Mouse (Mus musculus): ENCODE results near the gene Nrbp1. TPM values are rescaled to one million over a fixed set of nuclear protein-coding genes. Genes with fewer than 3 reads are reported as not detected.
A peak's percentile ranks its signal among the peaks of the same experiment; 100 is the strongest.

The Nrbp1 gene
- polyA plus RNA-seq, 1 experiment: 148 TPM

DNA sequence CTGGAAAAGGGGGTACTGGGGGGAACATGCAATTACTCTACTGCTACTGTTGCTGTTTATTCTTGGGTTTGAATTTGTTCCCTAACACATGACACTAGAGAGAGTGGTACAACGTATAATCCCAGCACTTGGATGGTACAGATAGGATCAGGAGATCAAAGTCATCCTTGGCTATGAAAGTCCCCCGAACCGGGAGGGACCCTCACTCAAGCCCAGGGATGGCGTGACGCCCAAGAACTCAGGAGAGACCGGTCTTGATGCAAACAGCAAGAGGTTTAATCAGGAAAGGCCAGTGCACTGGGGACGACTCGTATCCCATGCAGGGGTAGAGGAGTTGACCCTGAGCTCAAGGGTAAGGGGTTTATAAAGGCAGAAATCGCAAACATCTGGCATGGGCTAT, 18.0 kb upstream of the Nrbp1 start:
- no peak for DNase-seq (ENCODE audit: low read depth in 1 of 2, low spot score in 2 of 2)
- Histone ChIP-seq H3K27me3 (ENCODE audit: control insufficient read depth, insufficient read depth, low read length) (no peaks in the 10 kb centered on the region), H3K4me3 (ENCODE audit: extremely low read depth, insufficient read depth, insufficient read length) (no peak overlapping the region), H3K36me3 (ENCODE audit: control insufficient read depth, insufficient read depth, low read length) (no peaks in the 10 kb centered on the region), H3K27ac (ENCODE audit: insufficient read depth, low read length) (no peak overlapping the region), H3K4me1 (ENCODE audit: control insufficient read depth, insufficient read depth, insufficient read length) (peaks cover 5% of the 10 kb centered on the region; the same call in 1 of the 2 replicates)
- 93% methylated on average over 9 of the region's 9 CpGs for WGBS
- TF ChIP-seq CTCF (IDR thresholded peaks at IDR 0.05; ENCODE audit: extremely low read depth, insufficient read depth, insufficient read length, insufficient replicate concordance): no peak
- no peak for TF ChIP-seq POLR2A (IDR thresholded peaks at IDR 0.05; ENCODE audit: low read depth, low read length)

DNA sequence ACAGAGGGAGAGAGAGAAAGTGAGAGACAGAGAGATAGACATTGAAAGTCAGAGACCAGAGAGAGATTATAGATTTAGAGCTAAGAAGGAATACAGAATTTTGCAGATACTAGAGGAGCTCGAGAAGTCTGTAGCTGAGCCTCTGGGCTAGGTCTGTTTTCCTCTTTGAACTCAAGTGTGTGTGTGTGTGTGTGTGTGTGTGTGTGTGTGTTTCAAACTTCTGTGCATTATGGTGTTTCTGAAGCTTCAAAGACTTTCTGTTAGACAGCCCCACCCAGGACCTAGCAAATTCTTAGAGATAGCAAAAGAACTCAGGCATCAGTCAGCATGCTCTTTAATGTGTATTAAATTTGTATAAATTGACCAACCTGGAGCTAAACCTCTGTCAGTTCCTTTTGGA, 14.0 kb upstream of the Nrbp1 start:
- H3K27me3 ChIP-seq (ENCODE audit: control insufficient read depth, insufficient read depth, low read length): no peaks in the 10 kb centered on the region
- H3K36me3 ChIP-seq (ENCODE audit: control insufficient read depth, insufficient read depth, low read length): no peaks in the 10 kb centered on the region
- WGBS: 58% methylated on average over 1 of the region's 1 CpGs
- no peak overlapping the region for H3K4me3 ChIP-seq (ENCODE audit: extremely low read depth, insufficient read depth, insufficient read length)
- no peak overlapping the region; the same call in 1 of the 2 replicates for H3K27ac ChIP-seq (ENCODE audit: insufficient read depth, low read length)
- H3K4me1 ChIP-seq (ENCODE audit: control insufficient read depth, insufficient read depth, insufficient read length): no peaks in the 10 kb centered on the region; the same call in 1 of the 2 replicates
- TF ChIP-seq POLR2A (IDR thresholded peaks at IDR 0.05; ENCODE audit: low read depth, low read length) (no peak), CTCF (IDR thresholded peaks at IDR 0.05; ENCODE audit: extremely low read depth, insufficient read depth, insufficient read length, insufficient replicate concordance) (no peak)
- no peak for DNase-seq (ENCODE audit: low read depth in 1 of 2, low spot score in 2 of 2)

DNA sequence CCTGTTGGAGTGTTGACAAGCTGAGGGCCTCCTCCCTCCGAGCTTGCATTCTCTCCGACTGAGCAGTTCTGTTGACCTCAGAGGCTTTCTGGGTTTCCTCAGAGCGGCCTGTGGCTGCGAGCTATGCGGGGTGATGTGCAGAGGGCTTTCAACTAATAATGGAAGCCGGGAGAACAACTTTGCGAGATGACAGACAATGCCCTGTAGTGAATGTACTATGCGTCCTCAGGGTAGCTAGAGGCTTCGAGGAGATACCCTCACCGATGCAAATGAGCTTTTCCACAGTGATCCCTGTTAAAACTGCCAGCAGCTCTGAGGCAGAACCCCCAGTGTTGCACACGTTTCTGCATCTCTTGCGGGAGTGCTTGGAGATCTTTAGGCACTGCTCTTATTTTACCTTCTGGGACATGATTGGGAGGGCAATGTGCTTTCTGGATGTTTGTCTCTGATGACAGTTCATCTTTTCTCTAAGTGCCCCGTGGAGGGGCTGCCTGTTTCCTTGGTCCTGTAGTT, 914 bp downstream of the Nrbp1 start:
- no peak for DNase-seq (ENCODE audit: low read depth in 1 of 2, low spot score in 2 of 2)
- under 1% methylated on average over 13 of the region's 13 CpGs for WGBS
- peaks cover 19% of the 10 kb centered on the region for H3K36me3 ChIP-seq (ENCODE audit: control insufficient read depth, insufficient read depth, low read length)

DNA sequence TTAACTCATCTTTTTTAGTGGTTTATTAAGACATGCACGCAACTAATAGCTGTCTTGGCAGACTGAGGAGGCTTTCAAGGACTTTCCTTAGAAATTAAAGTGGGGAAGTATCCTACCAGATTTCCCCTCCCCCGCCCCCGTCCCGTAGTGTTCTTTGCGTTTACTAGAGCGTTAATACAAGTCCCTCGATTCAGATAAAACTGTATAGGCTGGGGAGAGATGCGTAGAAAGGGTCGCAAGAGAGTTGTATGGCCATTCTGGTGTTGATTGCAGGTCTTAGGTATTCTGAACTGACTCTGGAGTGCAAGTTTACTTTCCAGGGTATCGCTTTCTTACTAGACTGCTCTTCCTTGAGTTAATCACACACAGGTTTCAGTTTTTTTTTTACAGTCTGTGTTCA, 1.5 kb downstream of the Nrbp1 start:
- Histone ChIP-seq H3K27me3 (ENCODE audit: control insufficient read depth, insufficient read depth, low read length) (no peaks in the 10 kb centered on the region), H3K4me3 (ENCODE audit: extremely low read depth, insufficient read depth, insufficient read length) (peak overlapping the region; percentile 88; the same call in 1 of the 2 replicates), H3K4me1 (ENCODE audit: control insufficient read depth, insufficient read depth, insufficient read length) (0 out of 2 replicates have a peak, but pooled peaks cover 2% of the 10 kb centered on the region), H3K27ac (ENCODE audit: insufficient read depth, low read length) (no peak overlapping the region), H3K36me3 (ENCODE audit: control insufficient read depth, insufficient read depth, low read length) (peaks cover 24% of the 10 kb centered on the region)
- no peak for TF ChIP-seq POLR2A (IDR thresholded peaks at IDR 0.05; ENCODE audit: low read depth, low read length)
- no peak for TF ChIP-seq CTCF (IDR thresholded peaks at IDR 0.05; ENCODE audit: extremely low read depth, insufficient read depth, insufficient read length, insufficient replicate concordance)
- no peak for DNase-seq (ENCODE audit: low read depth in 1 of 2, low spot score in 2 of 2)
- 24% methylated on average over 10 of the region's 10 CpGs for WGBS

More for the DNA sequence above, 914 bp downstream of the Nrbp1 start:
- 0 out of 2 replicates have a peak, but pooled peaks cover 2% of the 10 kb centered on the region for H3K4me1 ChIP-seq (ENCODE audit: control insufficient read depth, insufficient read depth, insufficient read length)
- H3K4me3 ChIP-seq (ENCODE audit: extremely low read depth, insufficient read depth, insufficient read length): peak overlapping the region; percentile 88
- TF ChIP-seq CTCF (IDR thresholded peaks at IDR 0.05; ENCODE audit: extremely low read depth, insufficient read depth, insufficient read length, insufficient replicate concordance): no peak
- TF ChIP-seq POLR2A (IDR thresholded peaks at IDR 0.05; ENCODE audit: low read depth, low read length): no peak
- peak overlapping the region; percentile 54 for H3K27ac ChIP-seq (ENCODE audit: insufficient read depth, low read length)
- no peaks in the 10 kb centered on the region for H3K27me3 ChIP-seq (ENCODE audit: control insufficient read depth, insufficient read depth, low read length)

DNA sequence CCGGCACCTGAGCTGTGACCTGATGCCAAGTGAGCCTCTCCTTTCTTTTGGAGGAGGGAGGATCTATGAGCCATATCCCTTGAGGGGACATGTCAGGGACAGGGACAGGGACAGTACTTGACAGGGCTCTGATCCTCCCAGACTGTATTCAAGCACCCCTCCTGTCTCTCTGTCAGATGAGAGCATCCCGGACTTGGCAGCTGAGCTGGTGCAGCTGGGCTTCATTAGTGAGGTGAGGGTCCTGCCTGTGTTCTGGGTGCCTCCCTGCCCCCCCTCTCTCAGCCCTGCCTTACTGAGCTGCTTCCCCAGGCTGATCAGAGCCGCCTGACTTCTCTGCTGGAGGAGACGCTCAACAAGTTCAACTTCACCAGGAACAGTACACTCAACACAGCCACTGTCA, 10.1 kb downstream of the Nrbp1 start:
- 92% methylated on average over 4 of the region's 4 CpGs for WGBS
- no peaks in the 10 kb centered on the region for H3K27me3 ChIP-seq (ENCODE audit: control insufficient read depth, insufficient read depth, low read length)
- TF ChIP-seq POLR2A (IDR thresholded peaks at IDR 0.05; ENCODE audit: low read depth, low read length) (no peak), CTCF (IDR thresholded peaks at IDR 0.05; ENCODE audit: extremely low read depth, insufficient read depth, insufficient read length, insufficient replicate concordance) (no peak)
- peaks cover 59% of the 10 kb centered on the region for H3K36me3 ChIP-seq (ENCODE audit: control insufficient read depth, insufficient read depth, low read length)
- H3K4me3 ChIP-seq (ENCODE audit: extremely low read depth, insufficient read depth, insufficient read length): no peak overlapping the region
- H3K27ac ChIP-seq (ENCODE audit: insufficient read depth, low read length): no peak overlapping the region
- peaks cover 3% of the 10 kb centered on the region; the same call in 1 of the 2 replicates for H3K4me1 ChIP-seq (ENCODE audit: control insufficient read depth, insufficient read depth, insufficient read length)
- DNase-seq (ENCODE audit: low read depth in 1 of 2, low spot score in 2 of 2): no peak

DNA sequence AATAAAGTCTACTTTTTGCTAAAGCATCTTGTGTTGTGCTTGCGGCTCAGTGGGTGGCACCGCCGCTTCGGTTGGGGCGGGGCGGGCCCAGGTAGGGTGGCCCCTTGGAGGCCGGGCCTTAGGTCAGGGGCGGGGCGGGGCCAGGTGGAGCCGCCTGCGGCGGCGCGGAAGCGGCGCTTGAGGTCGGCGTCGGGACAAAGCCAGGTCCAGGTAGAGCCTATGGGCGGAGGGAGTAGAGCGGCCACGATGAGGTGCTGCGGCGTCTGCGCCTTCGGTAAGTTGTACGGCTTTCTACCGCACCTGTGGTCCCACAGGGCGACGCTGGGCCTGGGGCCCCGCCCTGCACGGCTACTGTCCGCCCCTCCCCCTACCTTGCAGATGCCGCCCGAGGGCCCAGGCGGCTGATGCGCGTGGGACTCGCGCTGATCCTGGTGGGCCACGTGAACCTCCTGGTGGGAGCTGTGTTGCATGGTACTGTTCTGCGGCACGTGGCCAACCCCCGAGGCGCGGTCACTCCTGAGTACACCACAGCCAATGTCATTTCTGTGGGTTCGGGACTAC, 11.0 kb downstream of the Nrbp1 start, which contains the start of gene Krtcap3:
TSS of gene Krtcap3 (plus strand) at position 151 of the 561 bp plus-strand sequence.
- Histone ChIP-seq H3K27ac (ENCODE audit: insufficient read depth, low read length) (no peak within 1 kb of the TSS), H3K4me3 (ENCODE audit: extremely low read depth, insufficient read depth, insufficient read length) (peak within 1 kb of the TSS; percentile 58; the same call in 1 of the 2 replicates), H3K27me3 (ENCODE audit: control insufficient read depth, insufficient read depth, low read length) (no peaks in the 10 kb centered on the region), H3K36me3 (ENCODE audit: control insufficient read depth, insufficient read depth, low read length) (peaks cover 54% of the 10 kb centered on the region), H3K4me1 (ENCODE audit: control insufficient read depth, insufficient read depth, insufficient read length) (peaks cover 3% of the 10 kb centered on the region; the same call in 1 of the 2 replicates)
- peak in 1 of 2 experiments; percentile 9 for DNase-seq (ENCODE audit: low read depth in 1 of 2, low spot score in 2 of 2)
- WGBS: 73% methylated on average over 44 of the region's 47 CpGs
- TF ChIP-seq CTCF (IDR thresholded peaks at IDR 0.05; ENCODE audit: extremely low read depth, insufficient read depth, insufficient read length, insufficient replicate concordance) (no peak), POLR2A (IDR thresholded peaks at IDR 0.05; ENCODE audit: low read depth, low read length) (no peak)

DNA sequence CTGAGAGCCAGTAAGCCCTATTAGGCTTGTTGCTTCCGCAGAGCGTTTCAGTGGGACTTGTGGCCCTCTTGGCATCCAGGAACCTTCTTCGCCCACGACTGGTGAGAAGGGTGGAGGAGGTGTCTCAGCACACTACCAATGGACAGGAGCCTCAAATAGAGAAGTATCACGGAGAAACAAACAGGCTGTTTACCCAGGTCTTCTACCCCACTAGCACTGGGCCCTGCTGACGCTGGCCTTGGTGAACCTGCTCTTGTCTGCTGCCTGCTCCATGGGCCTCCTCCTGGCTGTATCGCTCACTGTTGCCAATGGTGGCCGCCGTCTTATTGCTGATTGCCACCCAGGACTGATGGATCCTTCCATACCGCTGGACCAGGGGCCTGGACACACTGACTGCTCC, 11.5 kb downstream of the Nrbp1 start:
- TF ChIP-seq CTCF (IDR thresholded peaks at IDR 0.05; ENCODE audit: extremely low read depth, insufficient read depth, insufficient read length, insufficient replicate concordance) (no peak), POLR2A (IDR thresholded peaks at IDR 0.05; ENCODE audit: low read depth, low read length) (no peak)
- Histone ChIP-seq H3K4me1 (ENCODE audit: control insufficient read depth, insufficient read depth, insufficient read length) (peaks cover 3% of the 10 kb centered on the region; the same call in 1 of the 2 replicates), H3K27ac (ENCODE audit: insufficient read depth, low read length) (no peak overlapping the region), H3K36me3 (ENCODE audit: control insufficient read depth, insufficient read depth, low read length) (peaks cover 49% of the 10 kb centered on the region), H3K4me3 (ENCODE audit: extremely low read depth, insufficient read depth, insufficient read length) (no peak overlapping the region; the same call in 1 of the 2 replicates), H3K27me3 (ENCODE audit: control insufficient read depth, insufficient read depth, low read length) (no peaks in the 10 kb centered on the region)
- DNase-seq (ENCODE audit: low read depth in 1 of 2, low spot score in 2 of 2): no peak
- 90% methylated on average over 10 of the region's 10 CpGs for WGBS

Data from spleen, adult 2 months (tissue).